Mouse (Mus musculus) embryonic facial prominence, embryonic 12.5 days (tissue): ENCODE results near the gene Gpr107. TPM values are rescaled to one million over a fixed set of nuclear protein-coding genes. Genes with fewer than 3 reads are reported as not detected.

Source experiments
- polyA plus RNA-seq: library from polyadenylated mRNA; unstranded; fragments of >200 nt; fragmentation: Nextera tagmentation; extraction: Ambion mirVana; gene quantifications from 2 replicates; pipeline ENCODE4 v1.2.1, GENCODE M21; 2016

Gene Gpr107
- polyA plus RNA-seq, 1 experiment from 2014 or later, result 41.1 TPM

Other genes with a start within 250 kb of the Gpr107 start
- gene Ptges, start 222.5 kb upstream of the Gpr107 start, polyA plus RNA-seq, result 11.6 and 12.0 TPM in 2 replicates
- 31.5 and 31.9 TPM in 2 replicates for gene Tor1b, start 199.4 kb upstream of the Gpr107 start, polyA plus RNA-seq
- gene Tor1a, start 184.4 kb upstream of the Gpr107 start, polyA plus RNA-seq, result 82.8 and 83.2 TPM in 2 replicates
- gene BC005624, start 170.1 kb upstream of the Gpr107 start, polyA plus RNA-seq, result 62.0 and 62.1 TPM in 2 replicates
- gene Usp20, start 170.0 kb upstream of the Gpr107 start, polyA plus RNA-seq, result 24.5 and 25.3 TPM in 2 replicates
- 24.0 and 26.3 TPM in 2 replicates for gene Fnbp1, start 10.3 kb upstream of the Gpr107 start, polyA plus RNA-seq
- gene Ncs1, start 93.5 kb downstream of the Gpr107 start, polyA plus RNA-seq, result 54.4 and 59.2 TPM in 2 replicates
- 0.09 and 0.18 TPM in 2 replicates for gene Hmcn2, start 162.1 kb downstream of the Gpr107 start, polyA plus RNA-seq